Mouse (Mus musculus): Measurements from ENCODE around the gene Cmss1.

Gene Cmss1

GRCm38 (mm10) chr16:57281417-57281816, 325.2 kb downstream of the Cmss1 start:
- DNase-seq: no peak

- peak; percentile 62 to 65 for DNase-seq
Measured at GRCm38 (mm10) chr16:57280221-57281217, 326.1 kb downstream of the Cmss1 start.

GRCm38 (mm10) chr16:57278976-57279626, 327.6 kb downstream of the Cmss1 start:
- DNase-seq: no peak

GRCm38 (mm10) chr16:57269751-57270150, 336.9 kb downstream of the Cmss1 start:
- no peak for DNase-seq

- peak; percentile 57 to 66 for DNase-seq
Measured at GRCm38 (mm10) chr16:57268058-57268841, 338.4 kb downstream of the Cmss1 start.

GRCm38 (mm10) chr16:57267068-57267467, 339.6 kb downstream of the Cmss1 start:
- no peak for DNase-seq

- no peak for DNase-seq
Measured at GRCm38 (mm10) chr16:57260152-57260551, 346.5 kb downstream of the Cmss1 start.

- DNase-seq: no peak
Measured at GRCm38 (mm10) chr16:57259356-57260083, 347.1 kb downstream of the Cmss1 start.

All from cerebellum, postnatal 10 days (tissue).